Mouse (Mus musculus): Measurements from ENCODE around the gene Arnt2.

Arnt2 gene

GRCm38 (mm10) chr7:84409896-84410521, at the start of gene Arnt2:
Arnt2 (minus strand) TSS chr7:84410176.
- in situ Hi-C loops (cut with MboI; ENCODE audit: low pct_unique_long_range_greater_than_20kb in 1 of 2, low sequenced_read_pairs in 2 of 2, unreplicated experiment in 1 of 2) = no loop called here

GRCm38 (mm10) chr7:84451681-84452080, 41.7 kb upstream of the Arnt2 start:
- in situ Hi-C loops (cut with MboI; ENCODE audit: low pct_unique_long_range_greater_than_20kb in 1 of 2, low sequenced_read_pairs in 2 of 2, unreplicated experiment in 1 of 2) = no loop called here

GRCm38 (mm10) chr7:84449066-84449465, 39.1 kb upstream of the Arnt2 start:
- in situ Hi-C loops (cut with MboI; ENCODE audit: low pct_unique_long_range_greater_than_20kb in 1 of 2, low sequenced_read_pairs in 2 of 2, unreplicated experiment in 1 of 2) = no loop called here

- in situ Hi-C loops (cut with MboI; ENCODE audit: low pct_unique_long_range_greater_than_20kb in 1 of 2, low sequenced_read_pairs in 2 of 2, unreplicated experiment in 1 of 2) = no loop called here
Measured at GRCm38 (mm10) chr7:84448512-84448911, 38.5 kb upstream of the Arnt2 start.

- in situ Hi-C loops (cut with MboI; ENCODE audit: low pct_unique_long_range_greater_than_20kb in 1 of 2, low sequenced_read_pairs in 2 of 2, unreplicated experiment in 1 of 2) = no loop called here
Measured at GRCm38 (mm10) chr7:84447740-84448435, 37.9 kb upstream of the Arnt2 start.

GRCm38 (mm10) chr7:84447060-84447459, 37.1 kb upstream of the Arnt2 start:
- in situ Hi-C loops (cut with MboI; ENCODE audit: low pct_unique_long_range_greater_than_20kb in 1 of 2, low sequenced_read_pairs in 2 of 2, unreplicated experiment in 1 of 2) = no loop called here

GRCm38 (mm10) chr7:84442343-84442911, 32.5 kb upstream of the Arnt2 start:
- in situ Hi-C loops (cut with MboI; ENCODE audit: low pct_unique_long_range_greater_than_20kb in 1 of 2, low sequenced_read_pairs in 2 of 2, unreplicated experiment in 1 of 2) = no loop called here

GRCm38 (mm10) chr7:84439606-84440005, 29.6 kb upstream of the Arnt2 start:
- in situ Hi-C loops (cut with MboI; ENCODE audit: low pct_unique_long_range_greater_than_20kb in 1 of 2, low sequenced_read_pairs in 2 of 2, unreplicated experiment in 1 of 2) = no loop called here

- in situ Hi-C loops (cut with MboI; ENCODE audit: low pct_unique_long_range_greater_than_20kb in 1 of 2, low sequenced_read_pairs in 2 of 2, unreplicated experiment in 1 of 2) = no loop called here
Measured at GRCm38 (mm10) chr7:84434901-84435300, 24.9 kb upstream of the Arnt2 start.

GRCm38 (mm10) chr7:84432151-84432550, 22.2 kb upstream of the Arnt2 start:
- in situ Hi-C loops (cut with MboI; ENCODE audit: low pct_unique_long_range_greater_than_20kb in 1 of 2, low sequenced_read_pairs in 2 of 2, unreplicated experiment in 1 of 2) = no loop called here

- in situ Hi-C loops (cut with MboI; ENCODE audit: low pct_unique_long_range_greater_than_20kb in 1 of 2, low sequenced_read_pairs in 2 of 2, unreplicated experiment in 1 of 2) = no loop called here
Measured at GRCm38 (mm10) chr7:84427221-84427620, 17.2 kb upstream of the Arnt2 start.

- in situ Hi-C loops (cut with MboI; ENCODE audit: low pct_unique_long_range_greater_than_20kb in 1 of 2, low sequenced_read_pairs in 2 of 2, unreplicated experiment in 1 of 2) = no loop called here
Measured at GRCm38 (mm10) chr7:84424670-84425385, 14.9 kb upstream of the Arnt2 start.

GRCm38 (mm10) chr7:84421753-84422152, 11.8 kb upstream of the Arnt2 start:
- in situ Hi-C loops (cut with MboI; ENCODE audit: low pct_unique_long_range_greater_than_20kb in 1 of 2, low sequenced_read_pairs in 2 of 2, unreplicated experiment in 1 of 2) = no loop called here

- in situ Hi-C loops (cut with MboI; ENCODE audit: low pct_unique_long_range_greater_than_20kb in 1 of 2, low sequenced_read_pairs in 2 of 2, unreplicated experiment in 1 of 2) = no loop called here
Measured at GRCm38 (mm10) chr7:84421291-84421665, 11.3 kb upstream of the Arnt2 start.

GRCm38 (mm10) chr7:84420581-84421290, 10.8 kb upstream of the Arnt2 start:
- in situ Hi-C loops (cut with MboI; ENCODE audit: low pct_unique_long_range_greater_than_20kb in 1 of 2, low sequenced_read_pairs in 2 of 2, unreplicated experiment in 1 of 2) = no loop called here

- in situ Hi-C loops (cut with MboI; ENCODE audit: low pct_unique_long_range_greater_than_20kb in 1 of 2, low sequenced_read_pairs in 2 of 2, unreplicated experiment in 1 of 2) = no loop called here
Measured at GRCm38 (mm10) chr7:84417441-84417840, 7.5 kb upstream of the Arnt2 start.

- in situ Hi-C loops (cut with MboI; ENCODE audit: low pct_unique_long_range_greater_than_20kb in 1 of 2, low sequenced_read_pairs in 2 of 2, unreplicated experiment in 1 of 2) = no loop called here
Measured at GRCm38 (mm10) chr7:84412570-84412969, 2.6 kb upstream of the Arnt2 start.

- in situ Hi-C loops (cut with MboI; ENCODE audit: low pct_unique_long_range_greater_than_20kb in 1 of 2, low sequenced_read_pairs in 2 of 2, unreplicated experiment in 1 of 2) = no loop called here
Measured at GRCm38 (mm10) chr7:84409241-84409895, 608 bp downstream of the Arnt2 start.

All from mouse embryonic stem cell (cell line).